Mouse (Mus musculus): Measurements from ENCODE around the gene Olfr125.

Gene Olfr125

GRCm38 (mm10) chr17:37832649-37833048 is at the start of gene Olfr125:
Olfr125 (plus strand) TSS chr17:37832949.
- no peak for DNase-seq (ENCODE audit: low read depth)

DNA sequence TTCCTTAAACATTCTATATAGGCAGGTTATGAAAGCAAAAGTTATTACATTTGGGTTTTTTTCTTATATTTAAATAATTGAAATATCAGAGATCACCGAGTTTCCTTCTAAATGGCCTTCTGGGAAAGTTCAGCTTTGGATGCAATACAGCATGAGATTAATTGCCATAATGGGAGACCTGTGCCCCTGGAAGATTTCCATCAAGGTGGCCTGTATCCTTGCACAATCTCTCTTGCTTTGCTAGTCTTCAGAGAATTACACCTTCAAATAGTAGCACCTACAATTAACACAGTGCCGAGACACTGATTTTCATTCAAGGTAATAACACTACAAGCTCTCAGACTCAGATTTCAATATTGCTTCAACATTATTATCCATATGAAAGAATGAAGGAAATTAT is 39.5 kb upstream of the Olfr125 start, which contains the start of gene Olfr123:
Gene Olfr123 (plus strand): TSS at position 301 of the 400 bp plus-strand sequence.
- DNase-seq (ENCODE audit: low read depth): no peak

DNA sequence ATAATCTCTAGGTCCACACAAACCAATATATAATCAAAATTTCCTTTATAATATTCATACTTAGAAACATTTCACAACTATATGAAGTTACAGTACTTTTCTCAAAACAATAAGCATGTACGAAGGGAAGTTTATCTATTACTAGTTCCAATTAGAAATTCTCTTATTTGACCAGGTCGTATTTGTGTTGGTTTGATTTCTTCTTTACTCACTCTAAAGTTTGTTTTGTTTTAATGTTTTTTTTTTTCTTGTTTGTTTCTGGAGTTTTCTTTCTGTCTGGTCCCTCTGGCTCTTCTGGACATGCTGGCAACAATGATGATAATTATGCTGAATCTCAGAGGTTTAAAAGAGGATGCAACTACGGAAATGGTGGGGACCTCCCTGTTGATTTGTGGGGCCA is 33.2 kb upstream of the Olfr125 start, which contains the start of gene Olfr124:
Gene Olfr124 (plus strand): TSS at position 301 of the 400 bp plus-strand sequence.
- no peak for DNase-seq (ENCODE audit: low read depth)

DNA sequence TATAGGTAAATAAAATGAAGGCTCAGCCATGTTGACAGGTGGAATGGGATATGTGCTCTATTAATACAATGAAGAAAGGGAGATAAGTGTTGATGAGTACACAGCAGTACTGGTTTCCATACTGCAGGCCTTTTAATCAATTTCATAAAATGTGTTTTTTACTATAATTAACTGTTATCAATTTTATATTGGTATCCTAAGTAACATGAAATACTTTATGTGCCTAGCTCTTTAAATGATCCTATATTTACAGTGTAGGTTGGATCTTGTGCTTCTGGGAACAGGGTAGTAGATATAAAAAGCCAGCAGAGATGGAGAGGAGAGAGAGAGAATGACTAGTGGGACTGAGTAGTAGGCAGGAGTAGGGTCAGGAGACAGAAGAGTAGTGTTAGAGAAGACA is 14.4 kb downstream of the Olfr125 start, which contains the start of gene Olfr126:
Gene Olfr126 (plus strand): TSS at position 301 of the 400 bp plus-strand sequence.
- no peak for DNase-seq (ENCODE audit: low read depth)

- no peak for DNase-seq (ENCODE audit: low read depth)
These were observed 31.2 kb downstream of the Olfr125 start for GRCm38 (mm10) chr17:37863901-37864300.

GRCm38 (mm10) chr17:37869676-37870205 is 37.0 kb downstream of the Olfr125 start:
- no peak for DNase-seq (ENCODE audit: low read depth)

- DNase-seq (ENCODE audit: low read depth): no peak
These were observed 41.1 kb downstream of the Olfr125 start for GRCm38 (mm10) chr17:37873830-37874229.
